Comparison of ENCODE assay signal across 8 mouse cellular contexts in genomic region chrX:7789542-7790136, GRCm38 (mm10). TPM values are rescaled to one million over a fixed set of nuclear protein-coding genes. Genes with fewer than 3 reads are reported as not detected.
A peak's percentile ranks its signal among the peaks of the same experiment; 100 is the strongest.
DNase-seq lines count a peak whose midpoint lies in the region; ATAC-seq and TF ChIP-seq lines count a peak whose summit lies in the region.

Gene Gripap1 (plus strand): TSS chrX:7789765.

- peak within 1 kb of the TSS; percentile 63 for H3K4me2 ChIP-seq in embryonic facial prominence, embryonic 13.5 days
- H3K4me2 ChIP-seq in limb, embryonic 12.5 days, result peak within 1 kb of the TSS; percentile 60
- H3K4me2 ChIP-seq in midbrain, embryonic 15.5 days, result peak within 1 kb of the TSS; percentile 59

- peak within 1 kb of the TSS; percentile 55 for H3K4me3 ChIP-seq in embryonic facial prominence, embryonic 13.5 days
- H3K4me3 ChIP-seq in kidney, adult 2 months (ENCODE audit: insufficient read depth, low read depth, low read length), result peak within 1 kb of the TSS; percentile 78
- peak within 1 kb of the TSS; percentile 49 for H3K4me3 ChIP-seq in limb, embryonic 12.5 days (replicated peaks)
- H3K4me3 ChIP-seq in midbrain, embryonic 15.5 days, result peak within 1 kb of the TSS; percentile 57

- peaks cover 4% of the 10 kb centered on the region for H3K4me1 ChIP-seq in embryonic facial prominence, embryonic 13.5 days
- peaks cover 3% of the 10 kb centered on the region; the same call in 1 of the 2 replicates for H3K4me1 ChIP-seq in kidney, adult 2 months (ENCODE audit: control insufficient read depth, insufficient read depth, low read length)
- no peaks in the 10 kb centered on the region for H3K4me1 ChIP-seq in limb, embryonic 12.5 days (replicated peaks)
- H3K4me1 ChIP-seq in midbrain, embryonic 15.5 days, result peaks cover 9% of the 10 kb centered on the region

- H3K9me3 ChIP-seq in embryonic facial prominence, embryonic 13.5 days, result no peaks in the 10 kb centered on the region
- H3K9me3 ChIP-seq in limb, embryonic 12.5 days, result peaks cover under 1% of the 10 kb centered on the region; the same call in 1 of the 2 replicates
- no peaks in the 10 kb centered on the region for H3K9me3 ChIP-seq in midbrain, embryonic 15.5 days

- peak within 1 kb of the TSS; percentile 69 for H3K9ac ChIP-seq in embryonic facial prominence, embryonic 13.5 days
- peak within 1 kb of the TSS; percentile 53 for H3K9ac ChIP-seq in limb, embryonic 12.5 days (replicated peaks)
- peak within 1 kb of the TSS; percentile 59 for H3K9ac ChIP-seq in midbrain, embryonic 15.5 days

- no peak for TF ChIP-seq POLR2A in kidney, adult 2 months (IDR thresholded peaks at IDR 0.05; ENCODE audit: low read depth, low read length)

- H3K27me3 ChIP-seq in embryonic facial prominence, embryonic 13.5 days, result no peaks in the 10 kb centered on the region
- H3K27me3 ChIP-seq in kidney, adult 2 months (replicated peaks; ENCODE audit: control insufficient read depth, insufficient read depth, low read length), result no peaks in the 10 kb centered on the region
- H3K27me3 ChIP-seq in limb, embryonic 12.5 days, result no peaks in the 10 kb centered on the region
- H3K27me3 ChIP-seq in midbrain, embryonic 15.5 days (replicated peaks), result no peaks in the 10 kb centered on the region

- peaks cover 5% of the 10 kb centered on the region; the same call in 1 of the 2 replicates for H3K36me3 ChIP-seq in embryonic facial prominence, embryonic 13.5 days
- H3K36me3 ChIP-seq in kidney, adult 2 months (ENCODE audit: control insufficient read depth, insufficient read depth, low read length), result no peaks in the 10 kb centered on the region
- no peaks in the 10 kb centered on the region for H3K36me3 ChIP-seq in limb, embryonic 12.5 days
- H3K36me3 ChIP-seq in midbrain, embryonic 15.5 days (replicated peaks), result no peaks in the 10 kb centered on the region

- H3K27ac ChIP-seq in embryonic facial prominence, embryonic 13.5 days, result no peak within 1 kb of the TSS
- H3K27ac ChIP-seq in kidney, adult 2 months (ENCODE audit: insufficient read depth, low read depth, low read length), result peak within 1 kb of the TSS; percentile 56; the same call in 1 of the 2 replicates
- no peak within 1 kb of the TSS for H3K27ac ChIP-seq in limb, embryonic 12.5 days
- peak within 1 kb of the TSS; percentile 62 for H3K27ac ChIP-seq in midbrain, embryonic 15.5 days

- peak; percentile 72; the same call in 1 of the 2 replicates for ATAC-seq in embryonic facial prominence, embryonic 13.5 days (ENCODE audit: insufficient number of reproducible peaks, insufficient read depth, low FRiP score, low TSS enrichment, low read depth)
- ATAC-seq in limb, embryonic 12.5 days (ENCODE audit: insufficient number of reproducible peaks, insufficient read depth, low FRiP score, low TSS enrichment, low read depth), result 0 out of 2 replicates have a peak, but pooled peaks have one; percentile 56
- peak; percentile 92 for ATAC-seq in midbrain, embryonic 15.5 days (replicated peaks)

- 18% methylated on average over 24 of the region's 24 CpGs for WGBS in embryonic facial prominence, embryonic 13.5 days
- 2% methylated on average over 24 of the region's 24 CpGs for WGBS in kidney, adult 2 months
- WGBS in limb, embryonic 12.5 days, result 14% methylated on average over 24 of the region's 24 CpGs
- WGBS in midbrain, embryonic 15.5 days, result 18% methylated on average over 24 of the region's 24 CpGs

- TF ChIP-seq CTCF in kidney, adult 2 months (conservative IDR thresholded peaks at IDR 0.05; ENCODE audit: insufficient read depth, insufficient read length, low read depth, low read length), result no peak

- DNase-seq in 3134 (ENCODE audit: extremely low read depth, insufficient read length, low spot score), result peak; percentile 68
- peak; percentile 73 for DNase-seq in adrenal gland, postnatal 25 days
- DNase-seq in heart, adult 18-20 months, result peak; percentile 81 to 84
- peak; percentile 87 for DNase-seq in kidney, adult 2 months
- DNase-seq in spleen, postnatal 14 days (ENCODE audit: low spot score in 2 of 2), result peak; percentile 55 to 66

RNA-seq across cellular contexts. Expression of gene Gripap1, which starts in this region (rescaled TPM):
- total RNA-seq in adrenal gland, postnatal 25 days (2021), result 61.2 and 64.9 TPM in 2 replicates
- 49.8 and 50.1 TPM in 2 replicates for polyA plus RNA-seq in embryonic facial prominence, embryonic 13.5 days (2015; fragmentation: Nextera tagmentation; extraction: Ambion mirVana)
- 10 to 100 TPM; 20.5 to 22.9 TPM for total RNA-seq in heart, adult 18-20 months (2021)
- polyA plus RNA-seq in kidney, adult 2 months (2012; rRNA removed), result 25.5 and 30.3 TPM in 2 replicates
- 43.5 and 44.7 TPM in 2 replicates for polyA plus RNA-seq in limb, embryonic 12.5 days (2016; fragmentation: Nextera tagmentation; extraction: Ambion mirVana)
- polyA plus RNA-seq in midbrain, embryonic 15.5 days (2015; fragmentation: Nextera tagmentation; extraction: Ambion mirVana), result 72.3 and 78.8 TPM in 2 replicates

Comparison
In these comparisons a context has a peak if more than half of its experiments do, and no peak if none do; other contexts are left out.
1. H3K27ac ChIP-seq: peak in kidney, adult 2 months (single experiment) and midbrain, embryonic 15.5 days (single experiment); none in embryonic facial prominence, embryonic 13.5 days (single experiment) and limb, embryonic 12.5 days (single experiment).
2. Peak in every context shown above with its lines, with median percentiles within 50 percentile points of each other: DNase-seq, ATAC-seq, H3K4me2 ChIP-seq, H3K4me3 ChIP-seq and H3K9ac ChIP-seq.